16 mouse cellular contexts compared by ENCODE assay signal in genomic region chr5:18006157-18006556, GRCm38 (mm10). TPM values are rescaled to one million over a fixed set of nuclear protein-coding genes. Genes with fewer than 3 reads are reported as not detected.
DNase-seq lines count a peak whose midpoint lies in the region; ATAC-seq lines count a peak whose summit lies in the region.
"Had no signal": no experiment of that assay in that cellular context is flagged by ENCODE, and none has a peak within 500 bp of the region (broad histone marks: within the 10 kb centered on the region; RNA-seq: fewer than 3 reads in every experiment).

No protein-coding gene starts in this region.

- H3K27ac ChIP-seq in hindbrain, embryonic 11.5 days (ENCODE audit: low read depth, low read length) = no peak overlapping the region
- H3K27ac ChIP-seq: hindbrain, embryonic 14.5 days; limb, embryonic 15.5 days; midbrain, embryonic 12.5 days had no signal

- WGBS in hindbrain, embryonic 11.5 days = 92% methylated on average over 2 of the region's 2 CpGs

- H3K9me3 ChIP-seq in hindbrain, embryonic 11.5 days (ENCODE audit: control insufficient read depth, low read length) = no peaks in the 10 kb centered on the region
- H3K9me3 ChIP-seq: limb, embryonic 15.5 days; midbrain, embryonic 12.5 days had no signal

- intact Hi-C loops in gastrocnemius, postnatal 36 days (cut with DNase I) = no loop called here

- H3K27me3 ChIP-seq in hindbrain, embryonic 11.5 days (ENCODE audit: control insufficient read depth, insufficient read depth, low read length) = no peaks in the 10 kb centered on the region
- H3K27me3 ChIP-seq: limb, embryonic 15.5 days; midbrain, embryonic 12.5 days had no signal

- peak; percentile 15 for DNase-seq in adrenal gland, adult 8-10 months
- no peak for DNase-seq in adrenal gland, adult 18-20 months (ENCODE audit: low spot score in 2 of 2)
- peak; percentile 28 to 33 for DNase-seq in lung, adult 18-20 months
- no peak for DNase-seq in lung, postnatal 25 days (ENCODE audit: low spot score)
- DNase-seq in gastrocnemius, postnatal 36 days = peak; percentile 14 to 22
- DNase-seq in lung, postnatal 14 days = peak; percentile 27
- no peak for DNase-seq in Muller cell, postnatal 12 days (ENCODE audit: inconsistent ontology term)
- DNase-seq in hindbrain, embryonic 11.5 days (ENCODE audit: low spot score) = no peak
- DNase-seq: cerebellum, adult 9-10 months; thymus, postnatal 14 days had no signal

- H3K4me2 ChIP-seq in hindbrain, embryonic 11.5 days (replicated peaks; ENCODE audit: low read depth, low read length) = no peak overlapping the region
- H3K4me2 ChIP-seq: hindbrain, embryonic 14.5 days; limb, embryonic 15.5 days; midbrain, embryonic 12.5 days had no signal

- H3K9ac ChIP-seq in hindbrain, embryonic 11.5 days (ENCODE audit: low read depth, low read length) = no peak overlapping the region
- H3K9ac ChIP-seq: hindbrain, embryonic 14.5 days; limb, embryonic 15.5 days; midbrain, embryonic 12.5 days had no signal

- H3K4me1 ChIP-seq in hindbrain, embryonic 11.5 days (replicated peaks; ENCODE audit: control insufficient read depth, insufficient read depth, low read length) = no peaks in the 10 kb centered on the region
- H3K4me1 ChIP-seq: limb, embryonic 15.5 days; midbrain, embryonic 12.5 days had no signal

- ATAC-seq in hindbrain, embryonic 11.5 days (ENCODE audit: low FRiP score) = no peak

- no peak overlapping the region for H3K4me3 ChIP-seq in hindbrain, embryonic 11.5 days (ENCODE audit: low read depth, low read length)
- H3K4me3 ChIP-seq: limb, embryonic 15.5 days; midbrain, embryonic 12.5 days had no signal

- H3K36me3 ChIP-seq in hindbrain, embryonic 11.5 days (ENCODE audit: control insufficient read depth, insufficient read depth, low read length) = no peaks in the 10 kb centered on the region
- H3K36me3 ChIP-seq: limb, embryonic 15.5 days; midbrain, embryonic 12.5 days had no signal

RNA-seq across cellular contexts. Expression of gene Gnat3, which starts 43.8 kb away (rescaled TPM):
- not detected for total RNA-seq in adrenal gland, adult 8-10 months (2022)
- total RNA-seq in adrenal gland, adult 18-20 months (2021) = not detected
- not detected for total RNA-seq in gastrocnemius, postnatal 36 days (2021)
- 1.6 and 3.1 TPM in 2 replicates for polyA plus RNA-seq in hindbrain, embryonic 11.5 days (2014; fragmentation: Nextera tagmentation; extraction: Ambion mirVana)
- total RNA-seq: layer of hippocampus, postnatal 25 days; MEL; neutrophil, adult 5-6 weeks had no signal
- polyA plus RNA-seq: hindbrain, embryonic 14.5 days; limb, embryonic 15.5 days had no signal

Comparison
In these comparisons a context has a peak if more than half of its experiments do, and no peak if none do; other contexts are left out.
1. DNase-seq: peak in adrenal gland, adult 8-10 months (single experiment), lung, adult 18-20 months (2 of 2), gastrocnemius, postnatal 36 days (2 of 2) and lung, postnatal 14 days (single experiment); none in adrenal gland, adult 18-20 months (0 of 2), lung, postnatal 25 days (single experiment), Muller cell, postnatal 12 days (single experiment) and hindbrain, embryonic 11.5 days (single experiment).